Mouse (Mus musculus): Measurements from ENCODE around the gene Mllt11.

Gene Mllt11

DNA sequence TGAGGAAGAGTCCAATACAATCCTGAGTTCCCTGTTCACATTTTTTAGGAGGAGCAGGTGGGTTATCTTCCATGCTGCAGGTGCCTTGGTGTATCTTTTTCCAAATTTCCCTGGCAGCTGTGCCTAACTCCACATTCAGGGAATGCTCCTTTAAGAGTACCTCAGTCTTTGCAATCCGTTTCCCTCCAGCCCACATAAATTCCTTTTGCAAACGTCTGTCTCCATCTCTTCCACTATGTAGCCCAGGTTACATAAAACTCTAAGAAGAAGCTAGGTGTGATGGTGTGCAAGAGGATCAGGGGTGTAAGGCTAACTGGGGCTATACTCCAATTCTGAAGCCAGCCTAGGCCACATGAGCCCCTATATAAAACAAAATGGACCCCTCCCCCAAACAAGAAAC, 11.1 kb upstream of the Mllt11 start:
- no peak for DNase-seq

DNA sequence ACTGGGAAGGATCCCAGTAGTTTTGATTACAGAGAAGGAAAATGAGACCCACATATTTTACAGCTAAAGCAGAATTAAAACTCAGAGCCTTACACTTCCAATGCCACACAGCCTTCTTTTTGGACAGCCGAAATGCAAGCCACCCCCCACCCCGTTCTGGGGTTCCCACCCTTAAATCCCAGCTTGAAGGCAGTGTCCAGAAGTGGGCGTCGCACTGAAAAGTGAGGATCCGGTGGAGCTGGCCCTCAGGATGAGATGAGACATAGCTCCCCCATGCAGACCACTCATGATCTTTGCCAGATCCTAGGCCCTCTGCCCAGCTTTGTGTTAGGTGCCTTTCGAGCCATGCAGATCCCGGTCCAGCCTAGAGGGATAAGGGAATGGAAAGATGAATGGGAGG, 9.5 kb upstream of the Mllt11 start, which contains the start of gene Gm128:
Gene Gm128, minus strand, starts transcription at position 101 of the 400 bp plus-strand sequence.
- DNase-seq, result no peak

GRCm38 (mm10) chr3:95240900-95241299, 8.9 kb upstream of the Mllt11 start:
- DNase-seq, result peak; percentile 23

DNA sequence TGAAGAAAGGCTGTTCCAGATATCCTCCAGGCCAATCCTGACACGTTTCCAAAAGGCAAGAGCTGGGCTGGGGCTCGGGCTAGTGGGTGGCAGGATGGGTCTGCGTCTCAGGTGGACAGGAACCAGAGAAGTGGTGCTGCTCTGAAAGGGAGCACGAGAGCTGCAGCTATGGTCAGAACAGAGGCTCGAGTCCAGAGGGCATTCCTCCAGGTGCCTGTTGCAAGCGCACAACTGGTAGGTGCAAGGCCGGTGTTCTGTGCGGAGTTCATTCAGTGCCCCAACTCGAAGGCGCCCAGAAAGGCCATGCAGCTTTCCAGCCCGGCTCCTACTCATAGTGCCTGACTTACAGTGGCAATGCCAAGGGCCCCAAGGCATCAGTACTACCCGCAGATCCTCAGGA, 8.0 kb upstream of the Mllt11 start:
- no peak for DNase-seq

DNA sequence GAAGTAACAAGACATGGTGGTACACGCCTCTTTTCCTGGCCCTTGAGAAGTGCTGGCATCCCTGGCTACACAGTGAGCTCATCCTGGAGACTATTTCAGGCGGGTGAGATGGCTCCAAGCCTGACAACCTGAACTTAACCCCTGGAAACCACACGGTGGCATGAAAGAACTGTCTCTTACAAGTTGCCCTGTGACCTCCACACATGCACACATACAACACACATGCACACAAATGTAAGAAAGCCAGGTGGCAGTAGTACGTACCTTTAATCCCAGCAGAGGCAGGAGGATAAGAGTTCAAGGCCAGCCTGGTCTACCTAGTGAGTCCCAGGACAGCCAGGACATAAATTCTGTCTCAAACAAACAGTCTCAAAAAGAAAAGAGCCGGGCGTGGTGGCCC, 7.1 kb upstream of the Mllt11 start:
- no peak for DNase-seq

GRCm38 (mm10) chr3:95237541-95238099, 5.6 kb upstream of the Mllt11 start:
- no peak for DNase-seq

- no peak for DNase-seq
Observed at GRCm38 (mm10) chr3:95235386-95236301, 3.7 kb upstream of the Mllt11 start.

DNA sequence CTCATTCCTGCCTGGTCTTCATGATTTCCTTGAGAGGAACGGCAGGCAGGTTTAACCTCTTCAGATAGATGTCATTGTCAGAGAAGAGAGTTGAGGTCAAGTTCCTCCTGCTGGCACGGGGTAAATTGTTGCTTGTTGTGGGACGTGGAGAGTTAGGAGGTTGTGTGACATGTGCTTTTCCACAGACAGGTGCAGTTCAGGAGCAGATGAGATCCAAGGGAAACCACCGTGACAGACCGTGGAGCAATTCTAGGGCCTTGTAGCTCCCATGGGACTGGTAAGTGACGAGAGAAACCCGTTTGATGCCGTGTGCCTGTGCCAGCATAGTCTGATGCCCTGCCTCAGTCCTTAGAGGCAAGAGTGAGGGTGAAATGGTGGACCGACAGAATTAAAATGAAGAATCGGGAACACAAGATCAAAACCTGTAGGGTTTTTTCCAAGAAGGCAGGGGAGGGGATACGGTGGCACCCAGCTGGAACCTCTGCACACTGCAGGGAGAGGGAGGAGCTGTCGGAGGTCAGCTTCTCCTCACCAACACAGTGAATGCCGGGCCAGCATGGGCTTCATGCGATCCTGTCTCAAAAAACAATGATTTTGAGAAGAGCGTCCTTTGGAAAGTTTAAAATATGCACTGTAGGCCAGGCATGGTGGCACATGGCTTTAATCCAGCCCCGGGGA, 1.5 kb upstream of the Mllt11 start:
- no peak for DNase-seq

DNA sequence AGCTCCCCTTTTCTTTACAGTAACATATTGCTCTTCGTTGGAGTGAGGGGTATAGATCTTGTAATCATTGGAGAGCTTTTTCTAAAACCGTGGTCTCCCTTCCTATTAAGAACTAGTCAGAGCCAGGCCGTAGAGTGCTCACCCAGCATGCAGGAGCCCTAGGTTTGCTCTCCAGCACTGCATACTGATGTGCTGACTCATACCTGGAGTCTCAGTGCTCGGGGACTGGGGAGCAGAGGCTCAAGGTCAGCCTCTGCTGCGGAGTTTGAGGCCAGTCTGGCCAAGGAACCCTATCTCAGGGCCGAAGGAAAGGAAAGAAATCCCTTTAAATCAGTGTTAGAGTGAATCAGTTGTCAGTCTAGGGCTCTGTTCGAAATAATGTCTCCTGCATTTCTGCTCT, 800 bp upstream of the Mllt11 start:
- no peak for DNase-seq

GRCm38 (mm10) chr3:95230495-95231297, 1.3 kb downstream of the Mllt11 start:
- no peak for DNase-seq

- DNase-seq, result peak; percentile 70
Observed at GRCm38 (mm10) chr3:95229781-95230494, 2.0 kb downstream of the Mllt11 start.

DNA sequence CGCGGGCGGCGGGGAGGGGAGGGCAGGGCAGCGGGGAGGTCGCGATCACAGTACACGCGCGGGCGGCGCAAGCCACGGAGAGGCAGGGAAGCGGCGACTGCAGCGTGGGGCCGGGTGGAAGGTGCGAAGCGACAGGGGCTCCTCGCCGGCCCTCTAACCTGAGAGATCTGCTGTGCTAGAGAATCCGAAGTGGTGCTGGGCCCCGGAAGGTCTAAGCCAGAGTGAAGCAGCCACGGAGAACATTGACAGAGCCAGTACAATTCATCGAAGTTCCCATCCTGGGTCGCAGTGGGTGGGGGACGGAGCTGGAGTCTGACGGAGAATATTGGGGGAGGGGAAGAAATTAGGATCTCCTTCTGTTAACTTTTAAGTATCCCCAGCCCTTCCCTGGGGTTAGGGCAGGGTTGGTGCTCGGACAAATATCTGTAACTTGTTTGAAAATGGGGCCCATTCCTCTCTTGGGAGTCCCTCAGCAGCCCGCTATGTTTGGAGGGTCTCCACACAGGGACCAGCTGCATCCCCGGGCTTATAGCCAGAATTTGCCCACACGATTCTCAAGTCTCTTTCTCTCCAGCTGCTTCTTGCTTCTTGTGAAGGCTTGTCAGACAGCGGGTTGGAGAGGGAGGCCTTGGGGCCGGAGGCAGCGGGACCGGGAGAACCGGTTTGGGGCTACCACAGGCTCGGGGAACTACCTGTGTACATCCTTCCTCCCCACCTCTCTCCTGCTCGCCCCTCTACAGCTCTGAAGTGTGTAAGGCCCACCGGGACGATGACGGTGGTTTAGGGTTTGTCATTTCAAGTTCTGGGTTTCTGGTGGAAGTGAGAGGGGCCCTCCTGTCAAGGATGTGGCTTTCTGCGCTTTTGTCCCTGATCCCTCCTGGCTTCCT, 2.8 kb downstream of the Mllt11 start:
- peak; percentile 47 for DNase-seq

- peak; percentile 92 for DNase-seq
Observed at GRCm38 (mm10) chr3:95228148-95228893, 3.6 kb downstream of the Mllt11 start, which contains the start of gene Cdc42se1. Cdc42se1 (plus strand) TSS chr3:95228732.

- peak; percentile 23 for DNase-seq
Observed at GRCm38 (mm10) chr3:95227214-95227613, 4.8 kb downstream of the Mllt11 start.

- DNase-seq, result peak; percentile 64
Observed at GRCm38 (mm10) chr3:95224295-95224694, 7.7 kb downstream of the Mllt11 start.

GRCm38 (mm10) chr3:95223041-95223440, 8.9 kb downstream of the Mllt11 start:
- no peak for DNase-seq

DNA sequence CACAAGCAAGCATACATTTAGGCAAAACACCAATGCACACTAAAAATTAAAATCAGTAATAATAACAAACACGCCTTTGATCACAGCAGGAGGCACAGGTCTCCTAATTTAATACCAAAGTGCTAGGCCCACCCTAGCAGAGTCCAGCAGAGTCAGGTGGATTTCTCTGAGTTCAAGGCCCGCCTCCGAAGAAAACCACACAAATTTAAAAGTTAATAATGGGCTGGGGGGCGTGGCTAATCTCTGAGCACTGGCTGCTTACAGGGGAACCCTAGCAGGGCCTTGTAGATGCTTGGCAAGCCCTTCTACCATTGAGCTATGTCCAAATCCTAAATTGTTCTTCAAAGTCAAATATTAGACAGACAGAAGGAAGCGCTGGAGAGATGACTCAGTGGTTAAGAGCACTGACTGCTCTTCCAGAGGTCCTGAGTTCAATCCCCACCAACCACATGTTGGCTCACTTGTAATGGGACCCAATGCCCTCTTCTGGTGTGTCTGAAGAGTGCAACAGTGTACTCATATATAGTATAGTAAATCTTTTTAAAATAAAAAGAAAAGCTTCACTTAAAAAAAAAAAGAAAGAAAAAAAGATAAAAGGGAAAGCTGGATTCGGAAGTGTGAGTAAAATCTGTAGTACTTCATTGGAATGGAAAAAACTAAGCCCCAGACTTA, 13.4 kb downstream of the Mllt11 start:
- no peak for DNase-seq

DNA sequence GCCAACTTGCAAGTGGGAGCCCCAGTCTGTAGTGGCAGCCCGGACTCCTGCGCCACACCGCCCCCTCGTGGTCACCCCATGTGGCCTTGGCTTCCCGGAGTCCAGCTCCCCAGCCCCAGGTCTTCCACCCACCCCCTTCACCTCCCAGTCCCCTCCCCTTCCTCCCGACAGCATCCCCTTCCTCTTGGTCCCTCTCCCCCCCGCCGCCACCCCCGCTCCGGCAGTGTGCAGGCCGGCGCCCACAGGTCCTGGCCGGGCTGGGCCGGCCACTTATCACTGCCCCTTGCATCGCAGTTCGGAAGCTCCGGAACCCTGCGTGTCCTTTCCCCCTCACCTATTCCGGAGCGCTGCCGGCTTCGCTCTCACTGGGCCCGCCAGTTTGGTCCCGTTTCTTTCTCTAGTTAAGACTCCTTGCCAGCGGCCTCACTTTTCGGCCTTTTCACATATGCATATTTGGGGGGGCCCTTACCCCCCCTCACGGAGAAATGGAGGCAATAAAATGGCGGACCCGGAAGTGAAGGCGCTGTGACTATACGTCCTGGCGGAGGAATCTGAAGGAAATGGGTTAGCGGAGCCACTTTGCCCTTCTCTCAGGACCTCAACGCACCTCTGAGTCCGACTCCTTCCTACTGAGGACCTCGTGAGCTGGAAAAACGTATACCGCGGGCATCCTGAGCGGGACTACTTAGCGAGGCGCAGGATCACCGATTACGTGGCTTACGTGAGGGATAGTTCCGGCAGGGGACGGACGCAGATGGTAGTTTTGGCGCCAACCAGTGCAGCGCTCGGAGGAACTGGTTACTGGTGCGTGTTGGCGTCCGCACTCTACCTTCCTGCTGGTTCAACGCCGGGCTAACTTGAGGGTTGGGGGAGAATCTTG, 14.5 kb downstream of the Mllt11 start, which contains the start of gene Gabpb2:
Gene Gabpb2, minus strand, starts transcription at position 662 of the 880 bp plus-strand sequence.
- peak; percentile 96 for DNase-seq
